Mouse (Mus musculus): ENCODE data around the gene H2-DMa. TPM values are rescaled to one million over a fixed set of nuclear protein-coding genes. Genes with fewer than 3 reads are reported as not detected.

H2-DMa gene
- polyA plus RNA-seq, 1 experiment from 2014 or later, result 11.1 TPM

DNA sequence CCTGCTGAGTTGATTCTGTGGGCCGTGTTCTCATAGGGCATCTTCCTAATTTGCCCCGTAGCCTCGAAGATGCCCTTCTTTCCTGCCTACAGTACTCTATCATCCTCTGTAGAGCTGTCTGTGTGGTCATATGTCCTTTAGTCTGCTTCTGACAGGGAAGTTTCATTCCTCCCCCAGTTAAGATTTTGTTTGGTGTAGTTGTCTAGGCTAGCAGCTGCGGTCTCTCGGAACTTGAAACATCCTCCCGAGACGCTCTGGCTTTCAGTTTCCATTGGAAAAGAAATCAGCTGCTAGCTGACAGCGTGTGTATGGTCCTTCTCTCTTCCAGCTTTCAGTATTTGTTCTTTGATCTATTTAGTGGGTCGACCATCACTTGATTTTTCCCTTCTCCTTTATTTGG lies 14.5 kb upstream of the H2-DMa start:
- Histone ChIP-seq H3K9me3 (0 out of 2 replicates have a peak, but pooled peaks cover 5% of the 10 kb centered on the region), H3K27ac (no peak overlapping the region), H3K36me3 (peaks cover 16% of the 10 kb centered on the region; the same call in 1 of the 2 replicates), H3K4me3 (replicated peaks) (no peak overlapping the region), H3K4me2 (no peak overlapping the region), H3K9ac (replicated peaks) (no peak overlapping the region), H3K4me1 (replicated peaks) (peaks cover 11% of the 10 kb centered on the region), H3K27me3 (0 out of 2 replicates have a peak, but pooled peaks cover 7% of the 10 kb centered on the region)
- no peak for ATAC-seq (ENCODE audit: insufficient number of reproducible peaks, insufficient read depth, low FRiP score, low TSS enrichment, low read depth)
- WGBS, result 89% methylated on average over 9 of the region's 9 CpGs

DNA sequence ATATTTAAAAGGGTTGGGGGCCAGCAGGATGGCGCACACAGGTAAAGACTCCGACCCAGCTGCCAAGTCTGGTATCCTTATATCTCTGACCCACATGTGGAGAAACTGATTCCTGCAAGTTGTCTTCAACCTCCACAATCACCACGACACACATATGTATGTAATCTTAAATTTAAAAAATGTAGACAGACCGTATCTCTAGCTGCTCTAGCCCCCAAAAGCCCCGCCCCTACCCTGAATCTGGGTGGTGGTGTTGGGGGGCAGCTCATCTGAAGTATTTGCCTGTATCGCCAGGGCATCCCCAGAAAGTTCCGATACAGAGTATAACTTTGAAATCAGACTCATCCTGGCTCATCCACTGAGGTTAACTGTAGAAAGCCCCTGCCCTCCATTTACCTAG lies 12.8 kb upstream of the H2-DMa start:
- H3K4me1 ChIP-seq (replicated peaks), result 0 out of 2 replicates have a peak, but pooled peaks cover 5% of the 10 kb centered on the region
- no peak overlapping the region for H3K4me3 ChIP-seq (replicated peaks)
- no peak overlapping the region for H3K27ac ChIP-seq
- 0 out of 2 replicates have a peak, but pooled peaks cover 5% of the 10 kb centered on the region for H3K9me3 ChIP-seq
- WGBS, result 86% methylated on average over 7 of the region's 7 CpGs
- H3K27me3 ChIP-seq, result no peaks in the 10 kb centered on the region
- no peak overlapping the region for H3K9ac ChIP-seq (replicated peaks)
- H3K36me3 ChIP-seq, result peaks cover 33% of the 10 kb centered on the region
- no peak for ATAC-seq (ENCODE audit: insufficient number of reproducible peaks, insufficient read depth, low FRiP score, low TSS enrichment, low read depth)
- no peak overlapping the region for H3K4me2 ChIP-seq

DNA sequence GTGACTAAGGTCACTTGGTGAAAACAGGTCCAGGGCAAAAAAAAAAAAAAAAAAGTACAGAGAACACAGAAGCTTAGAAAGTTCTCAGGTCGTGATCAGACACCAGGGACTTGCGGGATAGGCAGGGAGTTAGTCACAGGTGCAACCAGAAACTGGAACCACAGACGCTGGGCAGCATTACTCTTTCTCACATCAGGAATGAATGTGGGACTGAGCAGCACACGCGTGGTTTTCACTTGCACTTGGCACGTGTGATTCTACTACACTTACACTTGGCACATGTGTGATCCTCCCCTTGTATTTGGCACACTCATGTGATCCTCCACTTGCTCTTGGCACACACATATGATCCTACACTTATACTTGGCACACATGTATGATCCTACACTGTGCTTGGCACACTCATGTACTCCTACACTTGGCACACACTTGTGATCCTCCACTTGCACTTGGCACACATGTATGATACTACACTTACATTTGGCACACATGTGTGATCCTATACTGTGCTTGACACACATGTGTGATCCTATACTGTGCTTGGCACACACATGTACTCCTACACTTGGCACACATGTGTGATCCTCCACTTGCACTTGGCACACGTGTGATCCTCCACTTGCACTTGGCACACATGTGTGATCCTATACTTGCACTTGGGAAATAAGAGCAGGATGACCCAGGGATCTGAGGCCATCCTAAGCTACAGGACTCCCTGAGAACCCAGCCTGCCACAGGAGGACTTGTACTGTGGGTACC lies 12.1 kb upstream of the H2-DMa start:
- H3K9me3 ChIP-seq, result 0 out of 2 replicates have a peak, but pooled peaks cover 5% of the 10 kb centered on the region
- 81% methylated on average over 7 of the region's 7 CpGs for WGBS
- H3K36me3 ChIP-seq, result peaks cover 41% of the 10 kb centered on the region
- H3K4me2 ChIP-seq, result no peak overlapping the region
- H3K4me1 ChIP-seq (replicated peaks), result 0 out of 2 replicates have a peak, but pooled peaks cover 3% of the 10 kb centered on the region
- H3K27me3 ChIP-seq, result no peaks in the 10 kb centered on the region
- H3K9ac ChIP-seq (replicated peaks), result no peak overlapping the region
- no peak for ATAC-seq (ENCODE audit: insufficient number of reproducible peaks, insufficient read depth, low FRiP score, low TSS enrichment, low read depth)
- no peak overlapping the region for H3K27ac ChIP-seq
- H3K4me3 ChIP-seq (replicated peaks), result no peak overlapping the region

DNA sequence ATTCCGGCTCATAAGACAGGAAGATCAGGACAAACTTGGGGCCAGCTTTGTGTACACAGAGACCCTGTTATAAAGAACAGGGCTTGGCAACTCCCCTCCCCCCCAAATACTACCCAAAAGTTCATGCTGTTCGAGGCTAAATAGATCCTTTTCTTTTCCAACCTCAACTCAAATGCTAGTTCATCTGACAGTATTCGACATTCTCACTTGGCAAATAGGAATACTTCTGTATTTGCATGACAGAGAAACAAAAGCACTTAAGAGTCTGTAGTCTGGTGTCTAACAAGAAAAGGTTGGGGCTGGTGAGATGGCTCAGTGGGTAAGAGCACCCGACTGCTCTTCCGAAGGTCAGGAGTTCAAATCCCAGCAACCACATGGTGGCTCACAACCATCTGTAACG lies 10.9 kb upstream of the H2-DMa start:
- no peaks in the 10 kb centered on the region for H3K27me3 ChIP-seq
- H3K9me3 ChIP-seq, result 0 out of 2 replicates have a peak, but pooled peaks cover 5% of the 10 kb centered on the region
- no peak overlapping the region for H3K27ac ChIP-seq
- no peak overlapping the region for H3K4me3 ChIP-seq (replicated peaks)
- H3K4me1 ChIP-seq (replicated peaks), result 0 out of 2 replicates have a peak, but pooled peaks cover 3% of the 10 kb centered on the region
- ATAC-seq (ENCODE audit: insufficient number of reproducible peaks, insufficient read depth, low FRiP score, low TSS enrichment, low read depth), result no peak
- no peak overlapping the region for H3K9ac ChIP-seq (replicated peaks)
- H3K36me3 ChIP-seq, result peaks cover 52% of the 10 kb centered on the region
- 84% methylated on average over 6 of the region's 6 CpGs for whole genome bisulfite sequencing
- no peak overlapping the region for H3K4me2 ChIP-seq

DNA sequence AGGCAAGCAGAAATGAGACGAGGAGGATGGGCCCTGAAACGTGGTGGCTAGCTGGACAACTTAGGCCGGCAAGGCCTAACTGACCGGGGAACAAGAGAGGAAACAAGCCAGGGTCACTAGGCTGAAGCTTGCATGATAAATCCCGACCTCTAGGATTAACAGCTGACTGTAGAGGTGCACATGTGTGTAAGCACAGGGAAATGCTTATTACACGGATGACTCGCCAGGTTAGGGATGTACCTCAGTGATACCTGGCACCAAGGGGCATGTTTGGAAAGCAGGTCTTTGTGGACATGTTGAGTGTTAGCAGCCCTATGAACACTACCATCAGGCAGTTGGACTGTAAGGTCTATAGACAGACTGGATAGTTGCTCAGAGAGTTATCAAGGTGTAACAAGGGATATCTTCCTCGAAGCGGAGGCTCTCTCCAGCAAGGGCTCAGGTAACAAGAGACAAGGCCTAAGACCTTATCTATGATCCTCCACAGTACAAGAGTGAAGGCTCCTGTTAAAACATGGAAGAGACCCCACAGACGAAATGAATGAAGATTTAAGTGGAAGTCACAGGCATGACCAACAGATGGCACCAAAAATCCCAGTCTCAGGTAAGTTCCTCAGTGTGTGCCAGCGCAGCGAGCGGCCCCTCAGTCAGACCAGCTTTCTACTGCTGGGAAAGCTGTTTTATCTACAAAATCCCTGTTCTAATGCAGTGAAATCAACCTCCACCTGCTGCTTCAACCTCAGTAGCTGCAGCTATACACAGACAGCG lies 10.1 kb upstream of the H2-DMa start:
- Histone ChIP-seq H3K9ac (replicated peaks) (no peak overlapping the region), H3K27me3 (no peaks in the 10 kb centered on the region), H3K4me1 (replicated peaks) (0 out of 2 replicates have a peak, but pooled peaks cover 5% of the 10 kb centered on the region), H3K4me3 (replicated peaks) (no peak overlapping the region), H3K27ac (peak overlapping the region; percentile 59; the same call in 1 of the 2 replicates), H3K9me3 (0 out of 2 replicates have a peak, but pooled peaks cover 5% of the 10 kb centered on the region), H3K36me3 (peaks cover 60% of the 10 kb centered on the region), H3K4me2 (no peak overlapping the region)
- ATAC-seq (ENCODE audit: insufficient number of reproducible peaks, insufficient read depth, low FRiP score, low TSS enrichment, low read depth), result no peak
- 81% methylated on average over 14 of the region's 14 CpGs for WGBS

DNA sequence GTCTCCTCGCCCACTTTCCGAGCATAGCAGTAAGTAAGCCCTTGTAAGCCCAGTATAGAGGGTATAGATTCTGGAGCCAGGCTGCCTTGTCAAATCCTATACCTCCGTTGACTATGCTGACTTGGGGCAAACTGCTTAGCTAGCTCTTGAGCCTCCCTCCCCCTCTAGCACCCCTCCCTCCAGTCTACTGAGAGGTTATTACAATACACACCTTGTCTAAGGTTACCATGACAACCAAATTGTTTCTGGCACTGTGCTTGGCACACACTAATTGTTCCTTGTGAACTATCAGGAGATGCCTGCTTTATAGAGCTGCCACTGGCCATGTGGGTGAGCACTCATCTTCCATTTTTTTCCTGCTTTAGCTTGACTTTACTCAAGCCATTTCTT lies 9.5 kb upstream of the H2-DMa start:
- H3K4me1 ChIP-seq (replicated peaks), result peaks cover 11% of the 10 kb centered on the region
- H3K9ac ChIP-seq (replicated peaks), result no peak overlapping the region
- no peak overlapping the region for H3K4me2 ChIP-seq
- peak overlapping the region; percentile 59; the same call in 1 of the 2 replicates for H3K27ac ChIP-seq
- no peak overlapping the region for H3K4me3 ChIP-seq (replicated peaks)
- H3K27me3 ChIP-seq, result no peaks in the 10 kb centered on the region
- WGBS, result 68% methylated on average over 3 of the region's 3 CpGs
- H3K36me3 ChIP-seq, result peaks cover 66% of the 10 kb centered on the region
- 0 out of 2 replicates have a peak, but pooled peaks cover 4% of the 10 kb centered on the region for H3K9me3 ChIP-seq
- no peak for ATAC-seq (ENCODE audit: insufficient number of reproducible peaks, insufficient read depth, low FRiP score, low TSS enrichment, low read depth)

DNA sequence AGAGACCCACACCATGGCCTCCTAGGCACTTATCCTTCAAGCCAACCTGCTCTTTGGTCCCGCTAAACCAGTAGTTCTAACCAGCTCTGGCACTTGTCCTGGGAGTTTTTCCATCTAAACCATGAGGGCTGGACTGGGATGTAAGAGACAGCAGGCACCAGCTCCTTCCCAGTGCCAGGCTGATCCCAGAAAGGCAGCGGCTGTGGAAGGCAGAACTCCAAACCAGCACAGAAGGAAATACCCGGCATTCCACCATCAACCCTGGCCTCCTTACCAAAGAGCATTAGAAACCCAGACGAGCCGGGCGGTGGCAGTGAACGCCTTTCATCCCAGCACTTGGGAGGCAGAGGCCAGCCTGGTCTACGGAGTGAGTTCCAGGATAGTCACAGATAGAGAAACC lies 9.0 kb upstream of the H2-DMa start:
- H3K27ac ChIP-seq, result peak overlapping the region; percentile 51; the same call in 1 of the 2 replicates
- no peak overlapping the region for H3K4me3 ChIP-seq (replicated peaks)
- no peak overlapping the region for H3K4me2 ChIP-seq
- H3K9ac ChIP-seq (replicated peaks), result no peak overlapping the region
- WGBS, result 55% methylated on average over 8 of the region's 8 CpGs
- no peak for ATAC-seq (ENCODE audit: insufficient number of reproducible peaks, insufficient read depth, low FRiP score, low TSS enrichment, low read depth)
- H3K27me3 ChIP-seq, result no peaks in the 10 kb centered on the region
- H3K4me1 ChIP-seq (replicated peaks), result peaks cover 16% of the 10 kb centered on the region
- peaks cover 71% of the 10 kb centered on the region for H3K36me3 ChIP-seq
- H3K9me3 ChIP-seq, result no peaks in the 10 kb centered on the region

DNA sequence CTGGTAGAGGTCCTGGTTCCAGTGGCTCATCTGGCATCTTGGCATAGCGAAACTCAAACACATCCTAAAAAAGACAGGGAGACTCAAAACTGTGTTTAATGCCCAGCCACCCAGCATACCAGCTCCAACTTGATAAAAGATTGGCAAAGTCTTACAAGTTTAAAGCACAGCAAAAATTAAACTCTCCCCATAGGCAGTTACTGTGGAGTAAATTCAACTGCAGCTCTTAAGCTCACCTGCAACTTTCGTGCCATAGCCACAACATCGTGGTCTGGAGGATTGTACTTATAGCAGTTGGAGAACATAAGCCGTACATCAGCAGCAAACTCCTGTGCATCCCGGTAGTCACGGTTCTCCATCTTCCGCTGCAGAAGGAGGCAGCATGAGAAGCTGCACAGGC lies 5.2 kb upstream of the H2-DMa start:
- no peaks in the 10 kb centered on the region for H3K27me3 ChIP-seq
- no peak overlapping the region for H3K4me3 ChIP-seq (replicated peaks)
- no peak overlapping the region for H3K4me2 ChIP-seq
- no peaks in the 10 kb centered on the region for H3K9me3 ChIP-seq
- no peak overlapping the region for H3K27ac ChIP-seq
- WGBS, result 94% methylated on average over 7 of the region's 7 CpGs
- H3K36me3 ChIP-seq, result peaks cover 90% of the 10 kb centered on the region
- ATAC-seq (ENCODE audit: insufficient number of reproducible peaks, insufficient read depth, low FRiP score, low TSS enrichment, low read depth), result no peak
- no peak overlapping the region for H3K9ac ChIP-seq (replicated peaks)
- peaks cover 33% of the 10 kb centered on the region for H3K4me1 ChIP-seq (replicated peaks)

DNA sequence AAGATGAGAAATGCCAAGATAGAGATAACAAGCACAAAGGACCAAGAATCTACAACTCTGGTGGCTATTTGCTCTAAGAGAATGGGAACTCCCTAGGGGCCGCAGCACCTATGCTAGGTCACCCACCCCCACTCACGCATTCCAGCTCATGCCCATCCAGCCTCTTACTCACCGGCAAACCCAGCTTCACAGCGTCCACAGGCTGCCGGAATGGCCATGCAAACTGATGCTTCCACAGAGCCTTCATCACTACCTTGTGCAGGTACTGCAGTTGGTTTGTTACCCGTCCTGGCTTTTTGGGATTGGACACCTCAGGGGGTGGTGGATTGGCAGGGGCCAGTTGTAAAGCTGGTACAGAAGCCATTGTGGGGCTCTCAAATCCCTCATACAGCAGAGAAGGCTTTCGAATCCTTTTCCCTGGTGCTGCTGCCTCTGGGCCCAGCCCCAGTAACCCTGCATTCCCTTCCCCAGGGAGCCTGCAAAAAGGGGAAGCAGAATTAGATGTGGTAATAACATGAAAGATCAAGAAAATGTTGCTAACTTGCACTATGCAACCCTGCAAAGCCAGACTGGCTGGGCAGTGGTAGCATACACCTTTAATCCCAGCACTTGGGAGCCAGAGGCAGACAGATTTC lies 2.5 kb upstream of the H2-DMa start:
- Histone ChIP-seq H3K27ac (no peak overlapping the region), H3K4me1 (replicated peaks) (peaks cover 30% of the 10 kb centered on the region), H3K9ac (replicated peaks) (peak overlapping the region; percentile 99), H3K27me3 (no peaks in the 10 kb centered on the region), H3K4me2 (peak overlapping the region; percentile 74), H3K9me3 (no peaks in the 10 kb centered on the region), H3K4me3 (replicated peaks) (peak overlapping the region; percentile 99), H3K36me3 (peaks cover 62% of the 10 kb centered on the region)
- 45% methylated on average over 7 of the region's 7 CpGs for WGBS
- no peak for ATAC-seq (ENCODE audit: insufficient number of reproducible peaks, insufficient read depth, low FRiP score, low TSS enrichment, low read depth)

DNA sequence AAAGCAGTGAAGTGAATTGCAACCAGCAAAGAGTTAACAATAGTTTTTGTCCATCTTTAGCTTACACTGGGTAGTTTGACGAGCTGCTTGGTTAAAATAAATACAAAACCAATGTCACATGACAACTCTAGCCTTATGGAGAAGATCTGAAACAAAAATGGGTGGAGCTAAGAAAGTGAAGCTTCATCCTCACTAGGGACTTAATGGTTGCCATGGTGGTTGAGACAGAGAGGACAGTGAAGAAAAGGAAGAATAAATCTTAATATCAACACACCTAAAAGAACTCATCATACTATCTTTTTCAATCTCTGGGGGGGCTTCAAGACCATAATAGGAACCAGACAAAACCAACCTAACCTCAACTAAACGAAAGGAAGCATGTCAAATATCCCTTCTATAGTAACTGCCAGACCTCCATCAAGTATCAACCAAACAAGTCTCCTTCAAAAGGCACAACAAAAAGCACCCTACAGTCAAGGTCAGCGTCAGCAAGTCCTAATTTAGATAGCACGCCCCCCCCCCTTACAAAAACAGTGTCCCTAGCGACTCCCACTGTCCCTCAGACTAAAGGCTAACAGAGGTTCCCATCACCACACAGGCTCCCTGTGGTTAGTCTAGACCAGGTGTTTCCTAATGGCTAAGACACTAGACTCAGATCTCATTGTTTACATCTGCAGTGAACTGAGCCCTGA lies 1.8 kb upstream of the H2-DMa start:
- no peak for ATAC-seq (ENCODE audit: insufficient number of reproducible peaks, insufficient read depth, low FRiP score, low TSS enrichment, low read depth)
- WGBS, result 2% methylated on average over 5 of the region's 5 CpGs
- H3K27ac ChIP-seq, result peak overlapping the region; percentile 100; the same call in 1 of the 2 replicates

More for the DNA sequence above, 1.8 kb upstream of the H2-DMa start:
- Histone ChIP-seq H3K4me3 (replicated peaks) (peak overlapping the region; percentile 99), H3K9ac (replicated peaks) (peak overlapping the region; percentile 99), H3K9me3 (no peaks in the 10 kb centered on the region), H3K36me3 (peaks cover 55% of the 10 kb centered on the region), H3K4me2 (peak overlapping the region; percentile 74), H3K4me1 (replicated peaks) (peaks cover 30% of the 10 kb centered on the region), H3K27me3 (no peaks in the 10 kb centered on the region)

All from limb, embryonic 12.5 days (tissue).